Mouse (Mus musculus): ENCODE measurements around the gene Fgfr2.

The Fgfr2 gene

DNA sequence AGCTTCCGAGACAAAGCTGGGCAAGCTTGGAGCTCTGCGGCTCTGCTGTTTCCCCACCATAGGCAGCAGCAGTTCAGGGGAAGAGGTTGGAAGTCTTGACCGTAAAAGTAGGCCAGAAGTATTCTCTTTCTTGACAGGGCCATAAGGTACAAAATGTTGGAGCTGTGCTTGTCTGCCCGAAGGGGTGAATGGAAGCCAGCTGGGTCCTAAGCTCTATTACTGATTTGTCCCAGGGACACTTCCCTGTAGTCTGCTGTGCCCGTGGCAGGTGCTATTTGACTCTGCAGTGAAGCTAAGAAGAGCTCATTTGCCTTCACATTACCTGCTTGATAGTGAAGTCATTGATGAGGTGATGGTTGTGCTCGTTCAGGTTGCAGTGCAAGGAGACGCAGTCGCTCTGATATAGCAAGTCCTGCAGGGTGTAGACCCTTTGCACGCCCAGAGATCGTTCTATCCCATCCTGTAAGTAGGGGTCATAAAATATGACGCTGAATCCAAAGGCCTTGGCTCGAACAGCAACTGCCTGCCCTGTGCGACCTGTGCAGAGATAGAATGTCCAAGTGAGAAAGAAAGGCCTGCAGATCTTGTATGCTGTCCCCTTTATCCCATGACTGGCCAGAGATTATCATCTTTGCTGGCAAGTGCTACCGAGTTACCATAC lies 131.8 kb downstream of the Fgfr2 start:
- in situ Hi-C loops (cut with MboI; ENCODE audit: unreplicated experiment in 2 of 2) = loop anchor here (5.0 to 25.0 kb wide), 4 partner anchors 57 to 434 kb away; partner anchors contain the start of gene Zranb1 (in 1 of the 2)

DNA sequence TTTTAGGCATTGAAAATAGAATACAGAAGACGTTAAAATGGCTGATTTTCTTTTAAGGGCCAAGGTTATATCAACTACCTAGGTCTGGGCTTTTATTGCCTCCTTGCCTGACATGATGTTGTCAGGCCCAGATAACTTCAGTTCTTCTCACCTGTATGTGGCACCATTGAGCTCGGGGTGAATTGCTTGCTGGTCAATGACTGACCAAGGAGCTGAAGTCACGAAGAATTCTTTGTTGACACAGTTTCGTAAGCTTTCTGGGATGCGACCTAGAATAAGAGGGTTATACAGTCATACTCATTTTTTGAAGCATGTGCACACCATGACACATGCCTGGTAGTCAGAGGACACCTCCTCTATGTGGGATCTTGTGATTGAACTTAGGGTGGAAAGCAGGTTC lies 133.3 kb downstream of the Fgfr2 start:
- in situ Hi-C loops (cut with MboI; ENCODE audit: unreplicated experiment in 2 of 2) = loop anchor here (5.0 to 25.0 kb wide), 4 partner anchors 55 to 433 kb away; partner anchors contain the start of gene Zranb1 (in 1 of the 2)

DNA sequence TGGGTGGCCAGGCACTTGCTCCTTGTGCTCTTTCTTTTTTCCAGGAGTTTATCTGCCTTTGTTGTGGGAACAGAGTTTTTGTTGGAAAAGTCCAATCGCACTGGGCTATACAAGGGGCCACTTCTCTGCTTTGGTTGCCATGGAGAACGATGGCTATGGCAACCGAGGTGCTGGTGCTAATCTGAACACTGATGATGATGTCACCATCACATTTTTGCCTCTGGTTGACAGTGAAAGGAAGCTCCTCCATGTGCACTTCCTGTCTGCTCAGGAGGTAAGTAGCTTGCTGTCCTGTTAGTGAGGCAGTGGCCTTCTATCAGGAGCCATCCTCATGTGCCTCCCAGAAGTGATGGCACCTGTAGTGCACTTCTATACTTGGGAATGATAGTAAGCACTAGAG lies 140.5 kb downstream of the Fgfr2 start:
- in situ Hi-C loops (cut with MboI; ENCODE audit: unreplicated experiment in 2 of 2) = loop anchor here in 1 of 2 experiments (25.0 kb wide), 1 partner anchor 220 kb away; no protein-coding TSS in a partner anchor

DNA sequence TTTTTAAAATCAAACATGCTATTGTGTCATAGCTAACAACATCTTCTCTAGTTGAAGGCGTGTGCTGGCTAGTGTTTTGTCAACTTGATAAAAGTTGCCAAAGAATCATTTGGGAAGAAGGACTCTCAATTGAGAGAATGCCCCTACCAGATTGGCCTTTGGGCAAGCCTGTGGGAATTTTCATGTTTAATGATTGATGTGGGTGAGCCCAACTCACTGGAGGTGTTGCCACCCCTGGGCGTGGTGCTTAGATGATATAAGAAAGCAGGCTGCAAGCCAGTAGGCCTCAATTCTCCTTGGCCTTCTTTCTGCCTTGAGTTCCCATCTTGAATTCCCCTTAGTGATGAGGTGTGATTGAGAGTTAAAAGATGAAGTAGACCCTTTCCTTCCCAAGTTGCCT lies 145.2 kb downstream of the Fgfr2 start:
- in situ Hi-C loops (cut with MboI; ENCODE audit: unreplicated experiment in 2 of 2) = loop anchor here (5.0 to 25.0 kb wide), 2 partner anchors 91 to 216 kb away; no protein-coding TSS in a partner anchor

DNA sequence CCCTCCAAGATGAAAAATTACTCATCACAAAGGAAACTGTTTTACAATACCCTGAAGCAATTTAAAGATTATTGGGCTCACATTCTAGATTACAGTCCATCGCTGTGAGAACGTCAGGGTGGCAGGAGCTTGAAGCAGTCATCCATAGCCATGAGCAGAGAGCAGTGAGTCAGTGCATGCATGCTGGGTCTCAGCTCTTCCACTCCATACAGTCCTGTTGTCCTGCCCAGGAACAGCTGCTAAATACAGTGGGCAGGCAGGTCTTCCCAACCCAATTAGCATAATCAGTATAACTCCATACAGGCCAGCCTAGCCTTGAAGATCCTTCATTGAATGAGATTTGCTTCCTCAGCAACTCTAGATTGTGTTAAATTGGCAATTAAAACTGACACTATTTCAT lies 147.1 kb downstream of the Fgfr2 start:
- in situ Hi-C loops (cut with MboI; ENCODE audit: unreplicated experiment in 2 of 2) = loop anchor here (5.0 to 25.0 kb wide), 2 partner anchors 89 to 214 kb away; no protein-coding TSS in a partner anchor

DNA sequence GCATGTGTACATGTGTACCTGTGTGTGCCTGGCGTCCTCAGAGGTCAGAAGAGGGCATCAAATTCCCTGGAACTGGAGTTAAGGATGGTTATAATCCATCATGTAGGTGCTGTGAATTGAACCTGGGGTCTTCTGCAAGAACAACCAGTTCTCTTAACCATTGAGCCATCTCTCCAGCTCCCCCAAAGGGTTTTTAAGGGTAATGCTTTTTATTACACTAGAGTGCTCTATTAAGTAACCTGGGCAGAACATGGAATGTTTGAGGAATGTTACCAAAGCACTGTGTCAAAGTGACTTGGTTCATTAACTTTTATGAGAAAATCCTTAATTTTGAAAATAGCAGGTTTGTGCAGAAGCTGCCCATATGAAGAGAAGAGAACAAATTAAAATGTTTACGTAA lies 151.1 kb downstream of the Fgfr2 start:
- in situ Hi-C loops (cut with MboI; ENCODE audit: unreplicated experiment in 2 of 2) = no loop called here

DNA sequence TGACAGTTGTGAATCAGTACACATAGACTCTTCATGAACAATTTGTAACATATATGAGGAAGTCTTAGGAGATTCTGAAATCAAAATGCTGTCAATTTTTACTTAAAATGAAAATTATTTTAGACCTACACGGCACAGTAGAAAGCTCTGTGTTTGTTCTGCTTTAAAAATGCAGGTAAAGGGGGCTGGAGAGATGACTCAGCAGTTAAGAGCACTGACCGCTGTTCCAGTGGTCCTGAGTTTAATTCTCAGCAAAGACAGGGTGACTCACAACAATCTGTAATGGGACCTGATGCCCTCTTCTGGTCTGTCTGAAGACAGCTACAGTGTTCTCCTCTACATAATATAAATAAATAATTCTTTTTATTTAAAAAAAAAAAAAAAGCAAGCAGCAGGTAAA lies 157.4 kb downstream of the Fgfr2 start:
- in situ Hi-C loops (cut with MboI; ENCODE audit: unreplicated experiment in 2 of 2) = loop anchor here in 1 of 2 experiments (5.0 kb wide), 1 partner anchor 33 kb away; the partner anchor contains the start of gene Zranb1

DNA sequence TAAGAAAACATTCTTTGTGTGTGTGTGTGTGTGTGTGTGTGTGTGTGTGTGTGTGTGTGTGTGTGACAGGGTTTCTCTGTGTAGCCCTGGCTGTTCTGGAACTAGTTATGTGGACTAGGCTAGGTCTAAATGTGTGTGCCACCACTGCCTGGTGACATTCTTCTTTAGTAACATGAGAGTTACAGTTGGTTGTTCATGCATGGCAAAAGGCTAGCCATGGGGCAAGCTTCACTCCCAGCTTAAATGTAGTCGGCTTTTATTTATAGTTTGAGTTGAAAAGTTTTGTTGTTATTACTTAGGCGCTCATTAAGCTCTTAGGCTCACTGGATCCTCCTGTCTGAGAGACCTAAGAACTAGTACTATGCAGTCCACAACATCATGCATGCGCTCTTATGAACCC lies 158.8 kb downstream of the Fgfr2 start:
- in situ Hi-C loops (cut with MboI; ENCODE audit: unreplicated experiment in 2 of 2) = no loop called here

DNA sequence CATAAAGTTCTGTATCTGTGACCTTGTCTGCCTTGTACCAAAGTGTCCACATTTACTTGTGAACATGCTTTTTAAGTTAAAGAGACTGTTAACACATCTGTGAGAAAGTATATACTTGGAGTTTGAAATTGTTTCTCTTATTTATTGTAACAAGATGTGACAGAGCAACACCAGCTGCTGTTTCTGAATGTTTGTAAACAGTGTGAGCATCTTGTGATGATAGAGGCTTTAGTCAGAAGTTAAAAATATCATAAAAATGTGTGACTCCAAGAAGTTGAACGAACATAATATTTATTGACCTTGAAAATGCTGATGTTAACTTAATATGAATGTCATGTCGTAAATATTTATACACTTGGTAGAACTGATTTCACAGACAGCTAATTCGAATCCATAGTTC lies 172.5 kb downstream of the Fgfr2 start:
- in situ Hi-C loops (cut with MboI; ENCODE audit: unreplicated experiment in 2 of 2) = no loop called here

DNA sequence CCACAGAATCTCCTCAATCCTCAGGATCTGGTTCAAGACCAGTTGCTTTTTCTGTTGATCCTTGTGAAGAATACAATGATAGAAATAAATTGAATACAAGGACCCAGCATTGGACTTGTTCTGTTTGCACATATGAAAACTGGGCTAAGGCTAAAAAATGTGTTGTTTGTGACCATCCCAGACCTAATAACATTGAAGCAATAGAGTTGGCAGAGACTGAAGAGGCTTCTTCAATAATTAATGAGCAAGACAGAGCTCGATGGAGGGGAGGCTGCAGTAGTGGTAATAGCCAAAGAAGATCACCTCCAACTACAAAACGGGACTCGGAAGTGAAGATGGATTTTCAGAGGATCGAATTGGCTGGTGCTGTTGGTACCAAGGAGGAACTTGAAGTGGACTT lies 173.2 kb downstream of the Fgfr2 start:
- in situ Hi-C loops (cut with MboI; ENCODE audit: unreplicated experiment in 2 of 2) = no loop called here

DNA sequence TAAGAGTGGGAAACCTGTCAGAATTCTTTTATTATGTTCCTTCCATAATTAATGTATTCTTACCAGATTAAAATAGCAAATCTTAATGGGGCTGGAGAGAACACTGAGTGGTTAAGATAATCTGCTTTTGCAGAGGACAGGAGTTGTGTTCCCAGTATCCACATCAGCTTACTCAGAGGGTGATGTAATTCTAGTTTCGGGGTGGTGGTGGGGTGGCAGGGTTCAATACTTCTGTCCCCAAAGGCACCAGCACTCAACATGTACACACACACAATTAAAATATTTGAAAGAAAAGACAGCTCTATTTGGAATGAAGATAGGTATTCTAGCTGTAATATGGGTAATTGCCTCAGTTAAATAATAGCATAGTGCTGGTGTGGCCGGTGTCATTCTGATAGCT lies 182.6 kb downstream of the Fgfr2 start:
- in situ Hi-C loops (cut with MboI; ENCODE audit: unreplicated experiment in 2 of 2) = no loop called here

DNA sequence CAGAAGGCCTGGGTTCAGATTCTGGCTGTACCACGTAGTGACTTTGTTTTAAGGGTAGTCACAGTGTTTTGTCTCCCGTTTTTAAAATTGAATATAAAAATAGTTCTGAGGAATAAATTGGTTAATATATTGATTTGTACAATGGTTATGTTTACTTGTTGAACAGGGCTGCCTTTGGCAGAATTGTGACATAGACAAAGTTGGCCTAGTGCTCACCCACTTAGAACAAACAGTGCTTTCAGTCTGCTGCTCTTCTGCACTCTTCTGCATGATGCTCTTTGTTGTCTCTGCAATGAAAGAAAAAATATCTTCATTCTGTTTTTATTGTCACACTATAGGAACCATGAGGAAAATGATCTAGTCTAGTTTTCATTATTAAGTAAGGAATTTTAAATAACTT lies 184.0 kb downstream of the Fgfr2 start:
- in situ Hi-C loops (cut with MboI; ENCODE audit: unreplicated experiment in 2 of 2) = loop anchor here in 1 of 2 experiments (10.0 kb wide), 1 partner anchor 56 kb away; no protein-coding TSS in a partner anchor

DNA sequence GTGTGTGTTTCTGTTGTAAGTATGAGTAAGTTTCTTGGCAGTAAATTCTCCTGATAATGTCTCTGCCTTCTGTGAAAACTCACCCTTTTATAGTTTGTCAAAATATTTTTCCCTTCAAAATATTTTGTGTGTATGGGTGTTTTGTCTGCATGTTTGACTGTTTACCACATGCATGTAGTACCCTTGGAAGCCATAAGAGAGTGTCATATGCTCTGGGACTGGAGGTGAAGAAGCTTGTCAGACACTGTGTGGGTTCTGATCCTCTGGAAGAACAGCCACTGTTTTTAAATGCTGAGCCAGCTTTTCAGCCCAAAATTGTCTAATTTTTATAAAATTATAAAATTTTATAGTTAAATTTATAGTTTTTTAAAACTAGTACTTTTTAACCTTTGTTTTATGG lies 188.4 kb downstream of the Fgfr2 start:
- in situ Hi-C loops (cut with MboI; ENCODE audit: unreplicated experiment in 2 of 2) = loop anchor here (5.0 to 10.0 kb wide), 3 partner anchors 33 to 63 kb away; no protein-coding TSS in a partner anchor

DNA sequence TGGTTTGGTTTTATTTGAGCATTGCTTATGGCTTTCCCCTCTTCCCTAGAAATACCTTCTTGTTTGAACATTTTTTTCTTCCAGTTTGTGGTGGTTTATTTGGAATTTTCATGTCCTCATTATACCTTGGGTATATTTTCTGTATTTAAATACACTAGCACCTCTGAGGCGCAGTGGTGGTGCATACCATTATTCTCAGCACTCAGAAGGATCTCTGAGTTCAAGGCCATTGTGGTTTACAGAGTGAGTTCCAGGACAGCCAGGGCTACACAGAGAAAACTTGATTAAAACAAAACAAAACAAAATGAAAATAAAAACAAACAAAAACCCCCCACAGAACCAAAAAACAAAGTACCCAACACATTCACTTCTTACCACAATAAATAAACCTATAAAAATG lies 189.8 kb downstream of the Fgfr2 start:
- in situ Hi-C loops (cut with MboI; ENCODE audit: unreplicated experiment in 2 of 2) = loop anchor here (5.0 to 10.0 kb wide), 3 partner anchors 34 to 64 kb away; no protein-coding TSS in a partner anchor

DNA sequence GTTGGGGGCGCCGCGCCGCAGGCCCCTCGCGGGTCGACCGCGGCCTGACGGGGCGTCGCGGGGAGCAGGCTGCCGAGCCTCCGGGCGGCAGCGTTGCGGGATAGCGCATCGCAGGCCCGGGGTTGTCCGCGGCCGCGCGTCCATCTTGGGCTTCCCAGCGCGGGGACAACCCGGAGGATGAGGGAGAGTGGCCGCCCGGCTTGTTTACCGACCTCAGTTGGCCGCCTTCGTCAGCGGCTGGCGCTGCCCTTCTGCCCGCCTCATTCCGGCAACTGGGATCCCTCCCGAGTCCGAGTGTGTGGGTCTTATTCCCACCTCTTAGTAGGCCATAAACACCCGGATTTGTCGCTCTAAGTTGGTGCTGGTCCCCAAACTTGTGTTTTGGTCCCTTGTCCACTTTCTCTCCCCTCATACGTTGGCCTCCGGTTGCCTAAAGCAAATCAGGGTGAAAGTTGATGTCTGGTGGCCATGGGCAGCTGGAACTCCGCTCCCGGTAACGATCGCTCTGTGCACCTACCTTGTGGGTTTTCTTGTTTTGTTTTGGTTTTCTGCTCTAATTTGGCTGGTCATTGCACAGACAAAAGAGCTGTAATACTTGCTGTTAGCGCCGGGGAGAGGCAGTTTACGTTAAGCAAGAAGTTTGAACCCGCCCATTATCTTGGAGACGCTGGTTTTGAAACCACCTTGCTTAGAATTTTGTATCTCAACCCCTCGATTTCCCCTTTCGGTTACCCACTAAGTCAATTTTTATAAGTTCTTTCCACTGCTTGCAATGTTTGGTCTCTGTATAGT lies 191.4 kb downstream of the Fgfr2 start:
- in situ Hi-C loops (cut with MboI; ENCODE audit: unreplicated experiment in 2 of 2) = loop anchor here (5.0 to 10.0 kb wide), 3 partner anchors 36 to 66 kb away; no protein-coding TSS in a partner anchor

DNA sequence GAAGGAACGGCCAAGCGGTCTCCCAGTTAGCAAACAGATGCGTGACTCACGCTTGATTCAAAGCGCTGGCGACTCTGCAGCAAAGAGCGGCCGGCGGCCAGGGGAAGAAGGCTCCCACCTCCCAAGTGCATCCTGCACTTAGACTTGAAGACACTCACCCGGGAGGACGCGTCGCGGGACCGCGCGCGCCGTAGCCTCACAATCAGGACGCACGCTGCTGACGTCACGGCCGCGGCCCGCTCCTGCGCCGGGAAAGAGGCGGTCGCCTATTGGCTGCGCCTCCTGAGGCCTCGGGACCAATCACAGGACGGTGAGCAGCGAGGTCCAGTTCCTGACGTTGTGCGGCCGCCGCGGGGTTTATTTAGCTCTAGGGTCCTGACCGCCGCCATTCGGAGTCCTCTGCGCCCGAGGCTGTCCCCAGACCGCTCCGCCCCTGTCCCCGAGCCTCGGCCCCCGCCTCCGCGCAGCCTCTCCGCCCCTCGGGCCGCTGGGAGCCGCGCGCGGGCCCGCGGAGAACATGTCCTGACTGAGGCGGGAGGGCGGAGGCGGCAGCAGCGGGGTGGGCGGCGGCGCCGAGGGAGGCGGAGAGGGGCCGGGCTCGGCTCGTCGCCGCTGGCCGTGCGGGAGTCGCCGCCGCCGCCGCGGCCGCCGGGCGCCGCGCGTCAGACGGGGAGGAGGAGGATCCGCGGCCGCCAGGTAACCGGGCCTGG lies 192.1 kb downstream of the Fgfr2 start, which contains the start of gene Zranb1:
Gene Zranb1 (plus strand): TSS at position 293 of the 710 bp plus-strand sequence.
- in situ Hi-C loops (cut with MboI; ENCODE audit: unreplicated experiment in 2 of 2) = loop anchor here (5.0 to 10.0 kb wide), 3 partner anchors 36 to 66 kb away; no protein-coding TSS in a partner anchor

DNA sequence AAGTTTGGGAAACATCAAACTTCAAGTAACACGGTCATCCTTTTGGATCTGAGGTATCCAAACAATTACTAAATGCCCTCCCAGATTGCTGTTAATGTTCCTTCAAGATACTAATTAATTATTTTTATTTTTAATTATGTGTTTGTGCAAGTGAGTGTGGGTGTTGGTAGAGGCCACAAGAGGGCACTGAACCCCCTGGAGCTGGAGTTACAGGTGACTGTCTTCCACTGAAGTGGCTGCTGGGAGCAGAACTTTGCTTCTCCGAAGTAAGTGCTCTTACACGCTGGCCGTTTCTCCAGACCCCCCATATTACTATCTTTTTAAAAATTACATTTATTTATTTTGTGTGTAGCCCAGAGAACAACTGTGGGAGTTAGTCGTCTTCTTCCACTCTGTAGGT lies 193.1 kb downstream of the Fgfr2 start:
- in situ Hi-C loops (cut with MboI; ENCODE audit: unreplicated experiment in 2 of 2) = loop anchor here (5.0 to 10.0 kb wide), 3 partner anchors 37 to 67 kb away; no protein-coding TSS in a partner anchor

DNA sequence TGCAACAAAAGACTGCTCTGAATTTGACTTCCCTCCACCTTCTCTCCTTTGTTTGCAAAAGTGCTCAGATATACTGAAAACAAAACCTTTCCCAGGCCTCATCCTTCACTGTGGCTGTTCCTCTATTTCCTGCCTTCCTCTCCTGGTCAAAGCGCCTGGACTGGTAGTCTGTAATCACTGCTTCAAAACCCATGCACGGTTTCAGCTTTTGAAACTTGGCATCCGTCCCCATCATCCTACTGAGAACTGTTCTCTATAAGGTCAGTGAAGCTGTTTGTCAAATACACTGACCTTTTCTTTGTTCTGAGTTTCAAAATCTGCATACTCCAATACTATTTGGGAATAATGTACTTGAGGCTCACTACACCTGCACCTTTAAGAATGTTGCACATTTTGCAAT lies 195.9 kb downstream of the Fgfr2 start:
- in situ Hi-C loops (cut with MboI; ENCODE audit: unreplicated experiment in 2 of 2) = no loop called here

DNA sequence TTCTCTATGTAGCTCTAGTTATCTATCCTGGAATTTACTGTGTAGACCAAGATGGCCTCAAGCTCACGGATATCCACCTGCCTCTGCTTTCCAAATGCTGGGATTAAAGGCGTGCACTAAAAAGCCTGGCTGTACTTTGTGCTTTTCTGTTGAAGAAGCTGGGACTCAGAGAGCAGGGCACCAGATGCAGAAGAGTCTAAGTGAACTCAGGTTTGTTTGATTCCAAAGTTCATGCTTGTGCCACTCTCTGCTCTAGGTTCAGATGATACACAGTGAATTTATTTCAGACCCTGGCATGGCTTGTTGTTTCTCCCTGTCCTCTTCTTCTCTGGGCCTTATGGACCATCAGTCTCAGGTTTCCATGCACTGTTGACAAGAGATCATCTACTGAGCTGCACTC lies 197.9 kb downstream of the Fgfr2 start:
- in situ Hi-C loops (cut with MboI; ENCODE audit: unreplicated experiment in 2 of 2) = no loop called here

DNA sequence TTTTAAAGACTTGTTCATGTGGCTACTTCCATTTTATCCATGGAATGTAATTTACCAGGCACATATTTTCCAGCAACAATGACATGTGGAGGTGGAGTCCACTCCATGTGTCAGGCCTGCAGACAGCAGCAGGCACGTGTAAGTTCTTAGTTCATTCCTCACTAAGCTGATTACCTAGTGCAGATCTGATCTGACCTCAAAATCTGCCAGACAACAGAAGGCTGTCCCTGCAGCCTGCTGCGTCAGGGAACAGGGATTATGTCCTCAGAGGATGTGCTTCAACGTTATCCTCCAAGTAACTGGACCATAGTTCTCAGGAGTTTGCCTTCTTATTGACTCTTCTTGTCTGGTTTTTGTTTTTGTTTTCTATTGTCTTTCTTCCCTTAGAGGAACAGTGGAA lies 201.2 kb downstream of the Fgfr2 start:
- in situ Hi-C loops (cut with MboI; ENCODE audit: unreplicated experiment in 2 of 2) = loop anchor here in 1 of 2 experiments (25.0 kb wide), 1 partner anchor 1035 kb away; no protein-coding TSS in a partner anchor
